Mouse (Mus musculus): ENCODE data around the gene Utp11. TPM values are rescaled to one million over a fixed set of nuclear protein-coding genes. Genes with fewer than 3 reads are reported as not detected.
"Not testable (repeated sequence)": the region's sequence is repeated elsewhere in the genome, so short reads cannot be mapped to it uniquely, and the experiment has no call there.

The Utp11 gene
- polyA plus RNA-seq, 1 experiment from 2014 or later, result 73.9 TPM

GRCm38 (mm10) chr4:124707381-124708199 lies 14.2 kb upstream of the Utp11 start:
- not testable (repeated sequence) for H3K36me3 ChIP-seq (ENCODE audit: control insufficient read depth, insufficient read depth, low read length); H3K4me2 ChIP-seq (replicated peaks; ENCODE audit: low read depth, low read length); H3K9me3 ChIP-seq (ENCODE audit: control insufficient read depth, low read depth, low read length); H3K9ac ChIP-seq (replicated peaks; ENCODE audit: low read depth, low read length); H3K27me3 ChIP-seq (ENCODE audit: control insufficient read depth, insufficient read depth, low read length); H3K4me3 ChIP-seq (ENCODE audit: low read depth, low read length); ATAC-seq (ENCODE audit: insufficient number of reproducible peaks, insufficient read depth, low FRiP score, low read depth)
- H3K27ac ChIP-seq (ENCODE audit: low read length), result peak overlapping the region; percentile 90; the same call in 1 of the 2 replicates
- 89% methylated on average over 25 of the region's 25 CpGs for WGBS
- H3K4me1 ChIP-seq (ENCODE audit: control insufficient read depth, insufficient read depth, low read length), result peaks cover 45% of the 10 kb centered on the region

- Histone ChIP-seq H3K9me3 (ENCODE audit: control insufficient read depth, low read depth, low read length) (no peaks in the 10 kb centered on the region), H3K4me2 (replicated peaks; ENCODE audit: low read depth, low read length) (no peak overlapping the region), H3K27ac (ENCODE audit: low read length) (peak overlapping the region; percentile 93), H3K9ac (replicated peaks; ENCODE audit: low read depth, low read length) (0 out of 2 replicates have a peak overlapping the region, but pooled peaks have one; percentile 11), H3K36me3 (ENCODE audit: control insufficient read depth, insufficient read depth, low read length) (no peaks in the 10 kb centered on the region; the same call in 1 of the 2 replicates), H3K27me3 (ENCODE audit: control insufficient read depth, insufficient read depth, low read length) (no peaks in the 10 kb centered on the region), H3K4me3 (ENCODE audit: low read depth, low read length) (no peak overlapping the region), H3K4me1 (ENCODE audit: control insufficient read depth, insufficient read depth, low read length) (peaks cover 46% of the 10 kb centered on the region)
- 86% methylated on average over 23 of the region's 23 CpGs for WGBS
- no peak for ATAC-seq (ENCODE audit: insufficient number of reproducible peaks, insufficient read depth, low FRiP score, low read depth)
These were observed 12.4 kb upstream of the Utp11 start for GRCm38 (mm10) chr4:124705661-124706269.

- no peak for ATAC-seq (ENCODE audit: insufficient number of reproducible peaks, insufficient read depth, low FRiP score, low read depth)
- H3K27ac ChIP-seq (ENCODE audit: low read length), result peak overlapping the region; percentile 93
- H3K36me3 ChIP-seq (ENCODE audit: control insufficient read depth, insufficient read depth, low read length), result no peaks in the 10 kb centered on the region; the same call in 1 of the 2 replicates
- WGBS, result 15% methylated on average over 11 of the region's 11 CpGs
- no peak overlapping the region for H3K4me3 ChIP-seq (ENCODE audit: low read depth, low read length)
- H3K4me1 ChIP-seq (ENCODE audit: control insufficient read depth, insufficient read depth, low read length), result peaks cover 42% of the 10 kb centered on the region
- H3K4me2 ChIP-seq (replicated peaks; ENCODE audit: low read depth, low read length), result peak overlapping the region; percentile 39
- H3K9me3 ChIP-seq (ENCODE audit: control insufficient read depth, low read depth, low read length), result no peaks in the 10 kb centered on the region
- H3K9ac ChIP-seq (replicated peaks; ENCODE audit: low read depth, low read length), result 0 out of 2 replicates have a peak overlapping the region, but pooled peaks have one; percentile 21
- H3K27me3 ChIP-seq (ENCODE audit: control insufficient read depth, insufficient read depth, low read length), result no peaks in the 10 kb centered on the region
These were observed 11.5 kb upstream of the Utp11 start for GRCm38 (mm10) chr4:124704797-124705474.

- Histone ChIP-seq H3K27ac (ENCODE audit: low read length) (peak overlapping the region; percentile 93), H3K9ac (replicated peaks; ENCODE audit: low read depth, low read length) (0 out of 2 replicates have a peak overlapping the region, but pooled peaks have one; percentile 21), H3K9me3 (ENCODE audit: control insufficient read depth, low read depth, low read length) (no peaks in the 10 kb centered on the region), H3K4me1 (ENCODE audit: control insufficient read depth, insufficient read depth, low read length) (peaks cover 40% of the 10 kb centered on the region), H3K4me2 (replicated peaks; ENCODE audit: low read depth, low read length) (peak overlapping the region; percentile 39), H3K27me3 (ENCODE audit: control insufficient read depth, insufficient read depth, low read length) (no peaks in the 10 kb centered on the region), H3K4me3 (ENCODE audit: low read depth, low read length) (0 out of 2 replicates have a peak overlapping the region, but pooled peaks have one; percentile 2), H3K36me3 (ENCODE audit: control insufficient read depth, insufficient read depth, low read length) (no peaks in the 10 kb centered on the region; the same call in 1 of the 2 replicates)
- WGBS, result 12% methylated on average over 6 of the region's 6 CpGs
- no peak for ATAC-seq (ENCODE audit: insufficient number of reproducible peaks, insufficient read depth, low FRiP score, low read depth)
These were observed 10.7 kb upstream of the Utp11 start for GRCm38 (mm10) chr4:124703881-124704796.

- H3K36me3 ChIP-seq (ENCODE audit: control insufficient read depth, insufficient read depth, low read length), result no peaks in the 10 kb centered on the region; the same call in 1 of the 2 replicates
- ATAC-seq (ENCODE audit: insufficient number of reproducible peaks, insufficient read depth, low FRiP score, low read depth), result no peak
- no peak overlapping the region for H3K9ac ChIP-seq (replicated peaks; ENCODE audit: low read depth, low read length)
- no peaks in the 10 kb centered on the region for H3K9me3 ChIP-seq (ENCODE audit: control insufficient read depth, low read depth, low read length)
- 0 out of 2 replicates have a peak overlapping the region, but pooled peaks have one; percentile 2 for H3K4me3 ChIP-seq (ENCODE audit: low read depth, low read length)
- H3K4me2 ChIP-seq (replicated peaks; ENCODE audit: low read depth, low read length), result peak overlapping the region; percentile 39
- WGBS, result 31% methylated on average over 2 of the region's 2 CpGs
- peaks cover 40% of the 10 kb centered on the region for H3K4me1 ChIP-seq (ENCODE audit: control insufficient read depth, insufficient read depth, low read length)
- peak overlapping the region; percentile 93; the same call in 1 of the 2 replicates for H3K27ac ChIP-seq (ENCODE audit: low read length)
- H3K27me3 ChIP-seq (ENCODE audit: control insufficient read depth, insufficient read depth, low read length), result no peaks in the 10 kb centered on the region
These were observed 10.0 kb upstream of the Utp11 start for GRCm38 (mm10) chr4:124703406-124703805.

- H3K27ac ChIP-seq (ENCODE audit: low read length), result peak overlapping the region; percentile 94; the same call in 1 of the 2 replicates
- peak overlapping the region; percentile 85; the same call in 1 of the 2 replicates for H3K9ac ChIP-seq (replicated peaks; ENCODE audit: low read depth, low read length)
- no peak for ATAC-seq (ENCODE audit: insufficient number of reproducible peaks, insufficient read depth, low FRiP score, low read depth)
- H3K4me3 ChIP-seq (ENCODE audit: low read depth, low read length), result peak overlapping the region; percentile 84
- H3K36me3 ChIP-seq (ENCODE audit: control insufficient read depth, insufficient read depth, low read length), result no peaks in the 10 kb centered on the region; the same call in 1 of the 2 replicates
- no peaks in the 10 kb centered on the region for H3K9me3 ChIP-seq (ENCODE audit: control insufficient read depth, low read depth, low read length)
- H3K4me1 ChIP-seq (ENCODE audit: control insufficient read depth, insufficient read depth, low read length), result peaks cover 40% of the 10 kb centered on the region
- 35% methylated on average over 4 of the region's 5 CpGs for WGBS
- H3K27me3 ChIP-seq (ENCODE audit: control insufficient read depth, insufficient read depth, low read length), result no peaks in the 10 kb centered on the region
- H3K4me2 ChIP-seq (replicated peaks; ENCODE audit: low read depth, low read length), result peak overlapping the region; percentile 74
These were observed 8.5 kb upstream of the Utp11 start for GRCm38 (mm10) chr4:124701916-124702315.

GRCm38 (mm10) chr4:124701052-124701845 lies 7.8 kb upstream of the Utp11 start:
- 3% methylated on average over 22 of the region's 22 CpGs for WGBS
- ATAC-seq (ENCODE audit: insufficient number of reproducible peaks, insufficient read depth, low FRiP score, low read depth), result no peak
- Histone ChIP-seq H3K27me3 (ENCODE audit: control insufficient read depth, insufficient read depth, low read length) (no peaks in the 10 kb centered on the region), H3K27ac (ENCODE audit: low read length) (peak overlapping the region; percentile 94), H3K36me3 (ENCODE audit: control insufficient read depth, insufficient read depth, low read length) (no peaks in the 10 kb centered on the region; the same call in 1 of the 2 replicates), H3K4me1 (ENCODE audit: control insufficient read depth, insufficient read depth, low read length) (peaks cover 40% of the 10 kb centered on the region), H3K9me3 (ENCODE audit: control insufficient read depth, low read depth, low read length) (no peaks in the 10 kb centered on the region), H3K4me2 (replicated peaks; ENCODE audit: low read depth, low read length) (peak overlapping the region; percentile 74), H3K9ac (replicated peaks; ENCODE audit: low read depth, low read length) (peak overlapping the region; percentile 85), H3K4me3 (ENCODE audit: low read depth, low read length) (peak overlapping the region; percentile 84)
